Mouse (Mus musculus) forebrain, embryonic 16.5 days (tissue): Measurements from ENCODE around the gene Lmtk2. TPM values are rescaled to one million over a fixed set of nuclear protein-coding genes. Genes with fewer than 3 reads are reported as not detected.
A peak's percentile ranks its signal among the peaks of the same experiment; 100 is the strongest.

ENCODE experiments used
- ATAC-seq: fragments of 200-750 bp; cut with Nextera tagmentation; 2 replicates; pipeline ENCODE4 v1.8.0; 2017; ENCODE audit warnings: mild to moderate bottlenecking, moderate library complexity
- H3K27ac ChIP-seq: fragments of 300-500 bp; sonication (generic); 2 replicates; pipeline ENCODE4 v1.5.1; 2014; ENCODE audit warnings: low read length, control low read depth
- H3K27me3 ChIP-seq: fragments of 300-500 bp; sonication (generic); replicated peaks from 2 replicates; pipeline ENCODE4 v1.6.1; 2014; ENCODE audit warnings: low read length; ENCODE audit not compliant: control insufficient read depth, insufficient read depth
- H3K36me3 ChIP-seq: fragments of 300-500 bp; sonication (generic); 2 replicates; pipeline ENCODE4 v1.6.1; 2014; ENCODE audit not compliant: control insufficient read depth, insufficient read depth
- H3K4me1 ChIP-seq: fragments of 300-500 bp; sonication (generic); replicated peaks from 2 replicates; pipeline ENCODE4 v1.6.1; 2014; ENCODE audit warnings: low read length; ENCODE audit not compliant: control insufficient read depth, insufficient read depth
- H3K4me2 ChIP-seq: fragments of 300-500 bp; sonication (generic); 2 replicates; pipeline ENCODE4 v1.6.1; 2014; ENCODE audit warnings: mild to moderate bottlenecking, low read length, control low read depth
- H3K4me3 ChIP-seq: fragments of 300-500 bp; sonication (generic); replicated peaks from 2 replicates; pipeline ENCODE4 v1.5.1; 2014; ENCODE audit warnings: mild to moderate bottlenecking, low read length, control low read depth
- H3K9ac ChIP-seq: fragments of 300-500 bp; sonication (generic); replicated peaks from 2 replicates; pipeline ENCODE4 v1.6.1; 2014; ENCODE audit warnings: low read depth, low read length, control low read depth
- H3K9me3 ChIP-seq: fragments of 300-500 bp; sonication (generic); 2 replicates; pipeline ENCODE4 v1.6.1; 2016; ENCODE audit warnings: low read length; ENCODE audit not compliant: control insufficient read depth
- WGBS: fragments of 180-500 bp; shearing (Covaris S2); extraction: QIAGEN DNeasy Blood & Tissue Kit; methylation state at CpG from one replicate; pipeline ENCODE4 v1.1.7; 2014; 5-methylcytosine and 5-hydroxymethylcytosine counted together
- polyA plus RNA-seq: library from polyadenylated mRNA; unstranded; fragments of >200 nt; fragmentation: Nextera tagmentation; extraction: Ambion mirVana; gene quantifications from 2 replicates; pipeline ENCODE4 v1.2.1, GENCODE M21; 2015

The Lmtk2 gene
- polyA plus RNA-seq, 1 experiment from 2014 or later = 9.4 TPM

DNA sequence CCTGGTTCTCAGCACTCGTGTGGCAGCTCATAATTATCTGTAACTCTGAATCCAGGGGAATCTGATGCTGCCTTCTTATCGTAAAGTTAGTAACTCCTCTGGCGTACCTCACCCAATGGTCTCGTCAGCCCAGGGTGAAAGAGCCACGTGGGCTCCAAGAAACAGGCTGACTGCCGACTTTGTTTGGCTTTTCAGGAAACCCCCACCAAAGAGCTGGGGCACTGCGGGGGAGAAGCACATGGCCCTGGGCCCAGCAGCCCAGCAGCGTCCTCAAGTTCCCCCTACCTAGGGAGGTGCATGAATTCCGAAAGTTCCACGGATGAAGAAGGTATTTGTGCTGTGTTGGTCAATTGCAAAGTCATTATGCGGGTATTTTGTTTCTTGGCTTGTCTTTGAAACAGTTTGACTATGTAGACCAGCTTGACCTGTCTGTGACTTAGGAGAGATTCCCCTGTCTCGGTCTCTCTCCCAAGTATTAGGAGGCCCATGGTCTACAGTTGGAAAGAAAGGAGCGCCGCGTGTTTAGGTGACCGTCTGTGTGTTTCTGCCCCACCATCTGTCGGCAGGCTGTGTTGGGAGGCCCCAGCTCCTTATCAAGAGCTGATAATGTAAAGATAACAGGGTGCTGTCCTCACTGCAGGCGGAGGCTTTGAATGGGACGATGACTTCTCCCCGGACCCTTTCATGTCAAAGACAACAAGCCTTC is 82.5 kb downstream of the Lmtk2 start:
- Histone ChIP-seq H3K4me3 (no peak overlapping the region), H3K9me3 (no peaks in the 10 kb centered on the region), H3K4me1 (no peaks in the 10 kb centered on the region), H3K36me3 (peaks cover 7% of the 10 kb centered on the region; the same call in 1 of the 2 replicates), H3K27me3 (no peaks in the 10 kb centered on the region), H3K27ac (no peak overlapping the region), H3K4me2 (no peak overlapping the region), H3K9ac (no peak overlapping the region)
- WGBS = 88% methylated on average over 20 of the region's 20 CpGs
- ATAC-seq = no peak

- ATAC-seq = no peak
- WGBS = 80% methylated on average over 8 of the region's 8 CpGs
- Histone ChIP-seq H3K4me1 (no peaks in the 10 kb centered on the region), H3K4me3 (no peak overlapping the region), H3K4me2 (no peak overlapping the region), H3K36me3 (peaks cover 7% of the 10 kb centered on the region; the same call in 1 of the 2 replicates), H3K27me3 (no peaks in the 10 kb centered on the region), H3K9ac (no peak overlapping the region), H3K9me3 (no peaks in the 10 kb centered on the region), H3K27ac (no peak overlapping the region)
Measured at GRCm38 (mm10) chr5:144183248-144183559, 83.0 kb downstream of the Lmtk2 start.

- H3K27me3 ChIP-seq = no peaks in the 10 kb centered on the region
- no peaks in the 10 kb centered on the region for H3K9me3 ChIP-seq
- H3K4me2 ChIP-seq = no peak overlapping the region
- H3K4me1 ChIP-seq = no peaks in the 10 kb centered on the region
- no peak overlapping the region for H3K4me3 ChIP-seq
- 83% methylated on average over 7 of the region's 7 CpGs for WGBS
- no peak overlapping the region for H3K27ac ChIP-seq
- no peak overlapping the region for H3K9ac ChIP-seq
- H3K36me3 ChIP-seq = peaks cover 7% of the 10 kb centered on the region; the same call in 1 of the 2 replicates
- no peak for ATAC-seq
Measured at GRCm38 (mm10) chr5:144183647-144184335, 83.6 kb downstream of the Lmtk2 start.

GRCm38 (mm10) chr5:144184350-144185045 is 84.3 kb downstream of the Lmtk2 start:
- no peak for ATAC-seq

DNA sequence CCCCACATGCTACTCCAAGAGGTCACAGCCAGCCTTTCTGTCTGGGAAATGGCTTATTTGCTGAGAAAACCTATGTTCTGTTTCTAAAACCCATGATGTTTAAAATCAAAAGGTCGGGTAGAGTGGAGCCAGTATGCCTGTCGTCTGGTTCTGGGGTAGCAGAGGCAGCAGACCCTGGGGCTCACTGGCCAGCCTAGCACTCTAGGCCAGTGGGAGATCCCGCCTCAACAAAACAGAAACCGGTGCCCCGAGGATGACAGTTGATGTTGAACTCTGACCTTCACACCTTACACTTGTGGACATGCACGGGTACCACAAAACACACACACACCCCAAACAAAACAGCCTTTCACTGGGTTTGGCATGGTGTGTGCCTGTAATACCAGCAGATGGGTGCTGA is 88.2 kb downstream of the Lmtk2 start:
- Histone ChIP-seq H3K36me3 (peaks cover 7% of the 10 kb centered on the region; the same call in 1 of the 2 replicates), H3K27me3 (no peaks in the 10 kb centered on the region), H3K9ac (no peak overlapping the region), H3K27ac (no peak overlapping the region), H3K4me2 (no peak overlapping the region), H3K9me3 (no peaks in the 10 kb centered on the region), H3K4me3 (no peak overlapping the region), H3K4me1 (peaks cover 5% of the 10 kb centered on the region)
- 88% methylated on average over 6 of the region's 6 CpGs for WGBS
- no peak for ATAC-seq

More at GRCm38 (mm10) chr5:144184350-144185045, 84.3 kb downstream of the Lmtk2 start:
- no peak overlapping the region for H3K4me2 ChIP-seq
- 92% methylated on average over 21 of the region's 21 CpGs for WGBS
- H3K9me3 ChIP-seq = no peaks in the 10 kb centered on the region
- H3K36me3 ChIP-seq = peaks cover 7% of the 10 kb centered on the region; the same call in 1 of the 2 replicates
- H3K4me3 ChIP-seq = no peak overlapping the region
- H3K9ac ChIP-seq = no peak overlapping the region
- no peak overlapping the region for H3K27ac ChIP-seq
- no peaks in the 10 kb centered on the region for H3K4me1 ChIP-seq
- H3K27me3 ChIP-seq = no peaks in the 10 kb centered on the region

DNA sequence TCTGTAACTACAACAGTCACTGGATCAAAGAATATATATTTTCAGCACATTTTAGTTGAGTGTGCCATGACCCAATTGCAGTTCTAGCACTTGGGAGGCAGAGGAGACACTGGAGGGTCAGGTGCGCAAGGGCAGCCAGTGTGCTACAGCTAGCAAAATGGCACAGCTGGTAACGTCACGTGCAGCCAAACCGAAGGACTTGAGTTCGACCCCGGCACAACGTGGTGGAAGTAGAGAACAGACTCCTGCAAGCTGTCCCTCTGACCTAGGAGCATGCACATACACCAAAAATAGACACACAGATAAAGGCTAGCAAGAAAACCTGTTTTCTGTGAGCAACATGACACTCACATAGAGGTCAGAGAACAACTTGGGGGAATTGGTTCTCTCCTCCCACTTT is 89.1 kb downstream of the Lmtk2 start:
- Histone ChIP-seq H3K9me3 (no peaks in the 10 kb centered on the region), H3K4me2 (no peak overlapping the region), H3K4me1 (peaks cover 5% of the 10 kb centered on the region), H3K27ac (no peak overlapping the region), H3K36me3 (peaks cover 7% of the 10 kb centered on the region; the same call in 1 of the 2 replicates), H3K4me3 (no peak overlapping the region), H3K27me3 (no peaks in the 10 kb centered on the region), H3K9ac (no peak overlapping the region)
- no peak for ATAC-seq
- 72% methylated on average over 7 of the region's 7 CpGs for WGBS

GRCm38 (mm10) chr5:144189950-144190583 is 89.8 kb downstream of the Lmtk2 start, which contains the start of gene Bhlha15:
Gene Bhlha15, plus strand, starts transcription at chr5:144190286.
- no peak within 1 kb of the TSS; the same call in 1 of the 2 replicates for H3K4me3 ChIP-seq
- 6% methylated on average over 24 of the region's 26 CpGs for WGBS
- H3K27ac ChIP-seq = no peak within 1 kb of the TSS
- H3K36me3 ChIP-seq = peaks cover 3% of the 10 kb centered on the region; the same call in 1 of the 2 replicates
- no peaks in the 10 kb centered on the region for H3K27me3 ChIP-seq
- H3K9ac ChIP-seq = no peak within 1 kb of the TSS
- H3K4me2 ChIP-seq = peak within 1 kb of the TSS; percentile 42
- peak; percentile 30; the same call in 1 of the 2 replicates for ATAC-seq
- H3K4me1 ChIP-seq = peaks cover 5% of the 10 kb centered on the region
- H3K9me3 ChIP-seq = no peaks in the 10 kb centered on the region

GRCm38 (mm10) chr5:144191026-144191425 is 90.8 kb downstream of the Lmtk2 start:
- Histone ChIP-seq H3K9me3 (no peaks in the 10 kb centered on the region), H3K4me3 (no peak overlapping the region), H3K27me3 (no peaks in the 10 kb centered on the region), H3K36me3 (no peaks in the 10 kb centered on the region), H3K4me2 (no peak overlapping the region), H3K4me1 (peaks cover 5% of the 10 kb centered on the region), H3K9ac (no peak overlapping the region), H3K27ac (no peak overlapping the region)
- WGBS = 48% methylated on average over 23 of the region's 23 CpGs
- ATAC-seq = no peak

DNA sequence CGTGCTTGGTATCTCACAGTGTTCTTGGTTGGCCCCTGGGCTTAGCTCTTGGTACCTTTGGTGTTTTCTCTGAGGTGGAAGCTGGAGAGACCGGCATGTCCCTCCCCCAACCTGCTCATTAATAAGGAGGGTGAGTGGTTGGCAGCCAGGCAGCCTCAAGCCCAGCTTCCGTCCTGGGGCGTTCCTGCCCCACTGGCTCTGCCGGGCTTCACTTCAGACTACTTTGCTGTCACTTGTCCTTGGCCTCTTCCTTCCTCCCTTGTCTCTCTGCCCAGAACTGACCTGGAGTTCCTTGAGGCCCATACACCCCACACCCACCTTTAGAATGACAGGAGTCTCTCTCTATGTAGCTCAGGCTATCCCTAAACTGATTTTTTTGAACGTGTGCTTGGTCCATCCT is 92.4 kb downstream of the Lmtk2 start:
- Histone ChIP-seq H3K27ac (no peak overlapping the region), H3K27me3 (no peaks in the 10 kb centered on the region), H3K9me3 (no peaks in the 10 kb centered on the region), H3K9ac (no peak overlapping the region), H3K4me3 (no peak overlapping the region), H3K4me1 (peaks cover 5% of the 10 kb centered on the region), H3K36me3 (0 out of 2 replicates have a peak, but pooled peaks cover 2% of the 10 kb centered on the region), H3K4me2 (no peak overlapping the region)
- ATAC-seq = no peak
- 80% methylated on average over 6 of the region's 6 CpGs for WGBS
